ENCODE assay signal across 14 mouse cellular contexts in the genomic region with DNA sequence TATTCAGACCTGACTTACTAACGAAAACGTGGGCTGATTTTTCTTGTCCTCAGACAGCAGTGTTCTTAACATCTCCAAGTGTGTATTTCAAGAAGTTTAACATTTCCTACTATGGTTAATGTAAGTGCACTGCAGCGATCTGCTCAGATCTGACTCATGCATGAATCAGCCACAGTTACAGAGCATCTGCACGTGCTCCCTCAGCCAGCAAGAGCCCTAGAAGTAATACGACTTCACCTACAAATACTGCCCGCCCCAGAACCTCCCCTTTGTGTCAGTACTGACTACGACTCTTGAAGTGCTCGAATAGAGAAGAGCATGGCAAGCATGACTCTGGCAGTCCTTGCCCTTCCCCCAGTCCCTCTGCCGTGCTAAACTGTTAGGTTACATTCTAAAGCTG. TPM values are rescaled to one million over a fixed set of nuclear protein-coding genes. Genes with fewer than 3 reads are reported as not detected.
DNase-seq lines count a peak whose midpoint lies in the region; ATAC-seq and TF ChIP-seq lines count a peak whose summit lies in the region.
"Had no signal": no experiment of that assay in that cellular context is flagged by ENCODE, and none has a peak within 500 bp of the region (broad histone marks: within the 10 kb centered on the region; RNA-seq: fewer than 3 reads in every experiment).

No protein-coding gene starts in this region.

- no peak for ATAC-seq in intestine, embryonic 14.5 days (replicated peaks; ENCODE audit: low FRiP score, low TSS enrichment, low read depth)
- no peak for ATAC-seq in intestine, embryonic 16.5 days
- no peak for ATAC-seq in liver, postnatal 0 days
- no peak for ATAC-seq in activated CD4-positive, CD25-positive, alpha-beta regulatory T cell, adult 4 months

- H3K27me3 ChIP-seq in intestine, embryonic 14.5 days (replicated peaks; ENCODE audit: control insufficient read depth, insufficient read depth, low read length), result no peaks in the 10 kb centered on the region
- H3K27me3 ChIP-seq in intestine, embryonic 16.5 days (replicated peaks; ENCODE audit: control insufficient read depth, insufficient read depth, low read length), result no peaks in the 10 kb centered on the region
- no peaks in the 10 kb centered on the region for H3K27me3 ChIP-seq in liver, postnatal 0 days (ENCODE audit: insufficient read depth, low read length)
- H3K27me3 ChIP-seq: limb, embryonic 13.5 days had no signal

- DNase-seq in intestine, embryonic 14.5 days (ENCODE audit: low spot score), result no peak
- DNase-seq in A20 (ENCODE audit: low read depth, low spot score), result peak; percentile 5
- DNase-seq in fibroblast of lung, adult 2 months (ENCODE audit: low read depth), result peak; percentile 20
- DNase-seq in right cerebral cortex, adult 2 months (ENCODE audit: low spot score in 2 of 2), result peak; percentile 66 to 69
- no peak for DNase-seq in liver, postnatal 0 days
- DNase-seq in urinary bladder, postnatal 10 days (ENCODE audit: low spot score), result no peak
- DNase-seq: cerebellum, adult 9-11 months; gastrocnemius, postnatal 10 days; kidney, adult 2 months; spleen, adult 18-20 months had no signal

- TF ChIP-seq EP300 in liver, postnatal 0 days (IDR thresholded peaks at IDR 0.05; ENCODE audit: low read depth), result no peak

- WGBS in intestine, embryonic 14.5 days, result 39% methylated on average over 9 of the region's 9 CpGs
- WGBS in intestine, embryonic 16.5 days, result 47% methylated on average over 9 of the region's 9 CpGs
- 66% methylated on average over 9 of the region's 9 CpGs for WGBS in liver, postnatal 0 days (ENCODE audit: insufficient replicate concordance)

- no peaks in the 10 kb centered on the region for H3K36me3 ChIP-seq in intestine, embryonic 14.5 days (ENCODE audit: control insufficient read depth, insufficient read depth, low read length)
- H3K36me3 ChIP-seq in intestine, embryonic 16.5 days (ENCODE audit: control insufficient read depth, insufficient read depth, low read length), result no peaks in the 10 kb centered on the region
- H3K36me3 ChIP-seq in liver, postnatal 0 days (replicated peaks; ENCODE audit: insufficient read depth, low read length), result no peaks in the 10 kb centered on the region
- H3K36me3 ChIP-seq: limb, embryonic 13.5 days had no signal

- H3K27ac ChIP-seq in intestine, embryonic 14.5 days (ENCODE audit: low read depth), result peak overlapping the region; percentile 36; the same call in 1 of the 2 replicates
- no peak overlapping the region; the same call in 1 of the 2 replicates for H3K27ac ChIP-seq in intestine, embryonic 16.5 days (ENCODE audit: low read length)
- no peak overlapping the region for H3K27ac ChIP-seq in liver, postnatal 0 days (ENCODE audit: low read depth)
- H3K27ac ChIP-seq: limb, embryonic 13.5 days; macrophage had no signal

- H3K9ac ChIP-seq in intestine, embryonic 14.5 days (ENCODE audit: low read length), result no peak overlapping the region
- H3K9ac ChIP-seq in intestine, embryonic 16.5 days (ENCODE audit: low read depth, low read length), result no peak overlapping the region
- H3K9ac ChIP-seq in liver, postnatal 0 days (replicated peaks), result no peak overlapping the region
- H3K9ac ChIP-seq: limb, embryonic 13.5 days had no signal

- no peak for TF ChIP-seq CTCF in liver, postnatal 0 days (IDR thresholded peaks at IDR 0.05; ENCODE audit: low read depth)

- no peaks in the 10 kb centered on the region for H3K4me1 ChIP-seq in intestine, embryonic 14.5 days (replicated peaks; ENCODE audit: control insufficient read depth, insufficient read depth, low read length)
- no peaks in the 10 kb centered on the region for H3K4me1 ChIP-seq in intestine, embryonic 16.5 days (ENCODE audit: control insufficient read depth, insufficient read depth, low read length)
- H3K4me1 ChIP-seq in liver, postnatal 0 days (ENCODE audit: insufficient read depth), result no peaks in the 10 kb centered on the region
- H3K4me1 ChIP-seq: limb, embryonic 13.5 days had no signal

- no peak overlapping the region for H3K4me2 ChIP-seq in intestine, embryonic 14.5 days (ENCODE audit: low read length)
- H3K4me2 ChIP-seq in intestine, embryonic 16.5 days (ENCODE audit: low read depth, low read length), result no peak overlapping the region
- H3K4me2 ChIP-seq in liver, postnatal 0 days (ENCODE audit: low read depth, low read length), result no peak overlapping the region
- H3K4me2 ChIP-seq: limb, embryonic 13.5 days had no signal

- H3K4me3 ChIP-seq in intestine, embryonic 14.5 days (ENCODE audit: low read depth, low read length), result no peak overlapping the region
- H3K4me3 ChIP-seq in intestine, embryonic 16.5 days (ENCODE audit: low read length), result no peak overlapping the region
- H3K4me3 ChIP-seq in liver, postnatal 0 days (ENCODE audit: low read depth, low read length), result no peak overlapping the region
- H3K4me3 ChIP-seq: limb, embryonic 13.5 days had no signal

- H3K9me3 ChIP-seq in intestine, embryonic 14.5 days (ENCODE audit: control insufficient read depth, low read length), result no peaks in the 10 kb centered on the region
- no peaks in the 10 kb centered on the region for H3K9me3 ChIP-seq in intestine, embryonic 16.5 days (ENCODE audit: control insufficient read depth, low read length)
- H3K9me3 ChIP-seq in liver, postnatal 0 days (ENCODE audit: low read length), result no peaks in the 10 kb centered on the region
- H3K9me3 ChIP-seq: limb, embryonic 13.5 days had no signal

RNA-seq across cellular contexts. Expression of gene Sgcg, which starts 19.5 kb away (rescaled TPM):
- polyA plus RNA-seq in intestine, embryonic 14.5 days (2014; fragmentation: Nextera tagmentation; extraction: Ambion mirVana), result 0.14 and 0.20 TPM in 2 replicates
- 1.7 and 1.8 TPM in 2 replicates for polyA plus RNA-seq in intestine, embryonic 16.5 days (2015; fragmentation: Nextera tagmentation; extraction: Ambion mirVana)
- 0.85 TPM in 1 of 2 replicates, not detected in the other for polyA plus RNA-seq in liver, postnatal 0 days (2015; fragmentation: Nextera tagmentation; extraction: Ambion mirVana)
- not detected for polyA plus RNA-seq in activated CD4-positive, CD25-positive, alpha-beta regulatory T cell, adult 4 months (2017; shearing (Covaris generic))
- polyA plus RNA-seq: macrophage had no signal

Comparison
In these comparisons a context has a peak if more than half of its experiments do, and no peak if none do; other contexts are left out.
1. DNase-seq: peak in A20 (single experiment), fibroblast of lung, adult 2 months (single experiment) and right cerebral cortex, adult 2 months (2 of 2); none in intestine, embryonic 14.5 days (single experiment), liver, postnatal 0 days (single experiment) and urinary bladder, postnatal 10 days (single experiment).